Mouse (Mus musculus) layer of hippocampus, postnatal 14 days (tissue): ENCODE measurements around the gene Alkbh4. TPM values are rescaled to one million over a fixed set of nuclear protein-coding genes. Genes with fewer than 3 reads are reported as not detected.

Source experiments
- DNase-seq, 2 experiments: peaks; one replicate each; pipeline ENCODE4 v3.0.0; 2021 to 2022; ENCODE audit warnings: low spot score in 2 of 2, mixed read lengths in 1 of 2
- microRNA-seq, 2 experiments: library from miRNA; unstranded; fragments of <30 nt; microRNA quantifications; one replicate each; pipeline ENCODE4 v1.2.0; 2021
- total RNA-seq, 2 experiments: library from RNA; stranded (reverse); gene quantifications; 2 replicates each; pipeline ENCODE4 v1.2.3; 2021

The Alkbh4 gene
- total RNA-seq, 2 experiments from 2014 or later, result 8.4 to 10.0 TPM

- DNase-seq, result no peak
Measured at GRCm38 (mm10) chr5:136179594-136179993, 43.6 kb downstream of the Alkbh4 start.

GRCm38 (mm10) chr5:136181197-136181596, 45.3 kb downstream of the Alkbh4 start:
- DNase-seq, result peak in 1 of 2 experiments; percentile 49

- DNase-seq, result peak in 1 of 2 experiments; percentile 68
Measured at GRCm38 (mm10) chr5:136182049-136182448, 46.1 kb downstream of the Alkbh4 start.

GRCm38 (mm10) chr5:136182830-136183229, 46.9 kb downstream of the Alkbh4 start:
- no peak for DNase-seq

- DNase-seq, result no peak
Measured at GRCm38 (mm10) chr5:136183766-136184165, 47.8 kb downstream of the Alkbh4 start.

- DNase-seq, result peak; percentile 51 to 70
Measured at GRCm38 (mm10) chr5:136186723-136187122, 50.8 kb downstream of the Alkbh4 start.

Small RNA genes lying within 50 kb of the gene (microRNA-seq; reads per million reads assigned to microRNA genes)
- 1.6 to 1.7 reads per million in 2 experiments for gene Mir7035

Other genes starting within 250 kb of the Alkbh4 start
- 10 to 100 TPM in 1 of 2 experiments, 1 to 10 TPM in 1; 7.1 to 10.5 TPM for gene Hspb1, start 248.2 kb upstream of the Alkbh4 start, total RNA-seq
- gene Ywhag, start 201.5 kb upstream of the Alkbh4 start, total RNA-seq, result 1,000 to 10,000 TPM; 1,522 to 1,558 TPM
- 1 to 10 TPM; 1.7 to 2.0 TPM for gene Ssc4d, start 161.6 kb upstream of the Alkbh4 start, total RNA-seq
- gene Zp3, start 156.0 kb upstream of the Alkbh4 start, total RNA-seq, result not detected
- gene Dtx2, start 141.3 kb upstream of the Alkbh4 start, total RNA-seq, result 1 to 10 TPM; 9.1 to 9.5 TPM
- not detected for gene Upk3b, start 97.7 kb upstream of the Alkbh4 start, total RNA-seq
- not detected for gene Upk3bl, start 81.7 kb upstream of the Alkbh4 start, total RNA-seq
- gene Rasa4, start 52.2 kb upstream of the Alkbh4 start, total RNA-seq, result 1 to 10 TPM; 4.3 to 4.4 TPM
- gene Polr2j, start 19.5 kb upstream of the Alkbh4 start, total RNA-seq, result 10 to 100 TPM; 73.6 to 82.2 TPM
- 10 to 100 TPM; 15.1 to 18.5 TPM for gene Lrwd1, start 72 bp upstream of the Alkbh4 start, total RNA-seq
- 100 to 1,000 TPM; 124 to 127 TPM for gene Orai2, start 34.6 kb downstream of the Alkbh4 start, total RNA-seq
- 10 to 100 TPM; 39.9 to 41.5 TPM for gene Prkrip1, start 62.8 kb downstream of the Alkbh4 start, total RNA-seq
- gene Sh2b2, start 110.4 kb downstream of the Alkbh4 start, total RNA-seq, result 1 to 10 TPM; 8.7 to 9.5 TPM